Mouse (Mus musculus): Measurements from ENCODE around the gene Nploc4. TPM values are rescaled to one million over a fixed set of nuclear protein-coding genes. Genes with fewer than 3 reads are reported as not detected.
A peak's percentile ranks its signal among the peaks of the same experiment; 100 is the strongest.

Gene Nploc4
- polyA plus RNA-seq, 1 experiment from 2014 or later = 52.4 TPM

- Histone ChIP-seq H3K9ac (ENCODE audit: low read length) (no peak overlapping the region; the same call in 1 of the 2 replicates), H3K4me3 (ENCODE audit: low read depth, low read length) (no peak overlapping the region), H3K4me2 (ENCODE audit: low read depth, low read length, severe bottlenecking) (no peak overlapping the region), H3K36me3 (ENCODE audit: control insufficient read depth, insufficient read depth, low read length) (no peaks in the 10 kb centered on the region; the same call in 1 of the 2 replicates), H3K27me3 (ENCODE audit: control insufficient read depth, insufficient read depth, low read length) (0 out of 2 replicates have a peak, but pooled peaks cover 2% of the 10 kb centered on the region), H3K27ac (ENCODE audit: low read depth, low read length) (no peak overlapping the region), H3K9me3 (ENCODE audit: control insufficient read depth, low read length) (no peaks in the 10 kb centered on the region), H3K4me1 (replicated peaks; ENCODE audit: control insufficient read depth, insufficient read depth, low read length) (no peaks in the 10 kb centered on the region; the same call in 1 of the 2 replicates)
- 36% methylated on average over 8 of the region's 8 CpGs for WGBS
- ATAC-seq (replicated peaks; ENCODE audit: low FRiP score) = peak; percentile 53; the same call in 1 of the 2 replicates
- peak; percentile 82 for DNase-seq (ENCODE audit: low spot score)
These were observed 67.9 kb downstream of the Nploc4 start for GRCm38 (mm10) chr11:120369656-120370055.

GRCm38 (mm10) chr11:120366443-120367027 is 71.0 kb downstream of the Nploc4 start:
- no peak for ATAC-seq (replicated peaks; ENCODE audit: low FRiP score)
- DNase-seq (ENCODE audit: low spot score) = no peak
- Histone ChIP-seq H3K4me3 (ENCODE audit: low read depth, low read length) (no peak overlapping the region), H3K9ac (ENCODE audit: low read length) (no peak overlapping the region), H3K27ac (ENCODE audit: low read depth, low read length) (no peak overlapping the region), H3K36me3 (ENCODE audit: control insufficient read depth, insufficient read depth, low read length) (no peaks in the 10 kb centered on the region), H3K27me3 (ENCODE audit: control insufficient read depth, insufficient read depth, low read length) (0 out of 2 replicates have a peak, but pooled peaks cover 2% of the 10 kb centered on the region), H3K4me2 (ENCODE audit: low read depth, low read length, severe bottlenecking) (no peak overlapping the region), H3K9me3 (ENCODE audit: control insufficient read depth, low read length) (no peaks in the 10 kb centered on the region), H3K4me1 (replicated peaks; ENCODE audit: control insufficient read depth, insufficient read depth, low read length) (no peaks in the 10 kb centered on the region; the same call in 1 of the 2 replicates)
- 36% methylated on average over 7 of the region's 7 CpGs for WGBS

- Histone ChIP-seq H3K4me1 (replicated peaks; ENCODE audit: control insufficient read depth, insufficient read depth, low read length) (peaks cover 7% of the 10 kb centered on the region), H3K27me3 (ENCODE audit: control insufficient read depth, insufficient read depth, low read length) (0 out of 2 replicates have a peak, but pooled peaks cover 2% of the 10 kb centered on the region), H3K4me3 (ENCODE audit: low read depth, low read length) (no peak overlapping the region), H3K27ac (ENCODE audit: low read depth, low read length) (no peak overlapping the region), H3K9ac (ENCODE audit: low read length) (no peak overlapping the region), H3K4me2 (ENCODE audit: low read depth, low read length, severe bottlenecking) (no peak overlapping the region), H3K9me3 (ENCODE audit: control insufficient read depth, low read length) (no peaks in the 10 kb centered on the region), H3K36me3 (ENCODE audit: control insufficient read depth, insufficient read depth, low read length) (no peaks in the 10 kb centered on the region)
- no peak for ATAC-seq (replicated peaks; ENCODE audit: low FRiP score)
- DNase-seq (ENCODE audit: low spot score) = no peak
- 85% methylated on average over 6 of the region's 6 CpGs for WGBS
These were observed 74.6 kb downstream of the Nploc4 start for GRCm38 (mm10) chr11:120362891-120363290.

- Histone ChIP-seq H3K4me3 (ENCODE audit: low read depth, low read length) (no peak within 1 kb of the TSS), H3K4me2 (ENCODE audit: low read depth, low read length, severe bottlenecking) (no peak within 1 kb of the TSS), H3K9ac (ENCODE audit: low read length) (no peak within 1 kb of the TSS), H3K9me3 (ENCODE audit: control insufficient read depth, low read length) (no peaks in the 10 kb centered on the region), H3K4me1 (replicated peaks; ENCODE audit: control insufficient read depth, insufficient read depth, low read length) (peaks cover 10% of the 10 kb centered on the region), H3K27ac (ENCODE audit: low read depth, low read length) (no peak within 1 kb of the TSS), H3K36me3 (ENCODE audit: control insufficient read depth, insufficient read depth, low read length) (no peaks in the 10 kb centered on the region), H3K27me3 (ENCODE audit: control insufficient read depth, insufficient read depth, low read length) (0 out of 2 replicates have a peak, but pooled peaks cover 2% of the 10 kb centered on the region)
- ATAC-seq (replicated peaks; ENCODE audit: low FRiP score) = no peak
- 65% methylated on average over 10 of the region's 10 CpGs for WGBS
- no peak for DNase-seq (ENCODE audit: low spot score)
These were observed 76.2 kb downstream of the Nploc4 start, which contains the start of gene Fscn2 for GRCm38 (mm10) chr11:120361295-120361694. Fscn2 (plus strand) TSS chr11:120361534.

- H3K4me1 ChIP-seq (replicated peaks; ENCODE audit: control insufficient read depth, insufficient read depth, low read length) = peaks cover 10% of the 10 kb centered on the region
These were observed 76.8 kb downstream of the Nploc4 start for GRCm38 (mm10) chr11:120360755-120361154.

GRCm38 (mm10) chr11:120360062-120360461 is 77.4 kb downstream of the Nploc4 start:
- Histone ChIP-seq H3K9me3 (ENCODE audit: control insufficient read depth, low read length) (no peaks in the 10 kb centered on the region), H3K27me3 (ENCODE audit: control insufficient read depth, insufficient read depth, low read length) (0 out of 2 replicates have a peak, but pooled peaks cover 2% of the 10 kb centered on the region), H3K9ac (ENCODE audit: low read length) (no peak overlapping the region), H3K4me3 (ENCODE audit: low read depth, low read length) (no peak overlapping the region), H3K36me3 (ENCODE audit: control insufficient read depth, insufficient read depth, low read length) (no peaks in the 10 kb centered on the region), H3K4me2 (ENCODE audit: low read depth, low read length, severe bottlenecking) (no peak overlapping the region), H3K27ac (ENCODE audit: low read depth, low read length) (no peak overlapping the region), H3K4me1 (replicated peaks; ENCODE audit: control insufficient read depth, insufficient read depth, low read length) (peaks cover 10% of the 10 kb centered on the region)
- WGBS = 66% methylated on average over 8 of the region's 8 CpGs
- no peak for DNase-seq (ENCODE audit: low spot score)
- ATAC-seq (replicated peaks; ENCODE audit: low FRiP score) = no peak

More at GRCm38 (mm10) chr11:120360755-120361154, 76.8 kb downstream of the Nploc4 start:
- Histone ChIP-seq H3K4me3 (ENCODE audit: low read depth, low read length) (no peak overlapping the region), H3K9ac (ENCODE audit: low read length) (no peak overlapping the region), H3K27ac (ENCODE audit: low read depth, low read length) (no peak overlapping the region), H3K4me2 (ENCODE audit: low read depth, low read length, severe bottlenecking) (no peak overlapping the region), H3K9me3 (ENCODE audit: control insufficient read depth, low read length) (no peaks in the 10 kb centered on the region), H3K27me3 (ENCODE audit: control insufficient read depth, insufficient read depth, low read length) (0 out of 2 replicates have a peak, but pooled peaks cover 2% of the 10 kb centered on the region), H3K36me3 (ENCODE audit: control insufficient read depth, insufficient read depth, low read length) (no peaks in the 10 kb centered on the region)
- ATAC-seq (replicated peaks; ENCODE audit: low FRiP score) (no peak), DNase-seq (ENCODE audit: low spot score) (no peak)
- WGBS = 85% methylated on average over 5 of the region's 5 CpGs

- no peak overlapping the region for H3K4me2 ChIP-seq (ENCODE audit: low read depth, low read length, severe bottlenecking)
- no peaks in the 10 kb centered on the region for H3K36me3 ChIP-seq (ENCODE audit: control insufficient read depth, insufficient read depth, low read length)
- DNase-seq (ENCODE audit: low spot score) (no peak), ATAC-seq (replicated peaks; ENCODE audit: low FRiP score) (no peak)
- H3K27ac ChIP-seq (ENCODE audit: low read depth, low read length) = no peak overlapping the region
- no peak overlapping the region for H3K9ac ChIP-seq (ENCODE audit: low read length)
- no peaks in the 10 kb centered on the region for H3K27me3 ChIP-seq (ENCODE audit: control insufficient read depth, insufficient read depth, low read length)
- H3K4me1 ChIP-seq (replicated peaks; ENCODE audit: control insufficient read depth, insufficient read depth, low read length) = peaks cover 10% of the 10 kb centered on the region
- no peak overlapping the region for H3K4me3 ChIP-seq (ENCODE audit: low read depth, low read length)
- H3K9me3 ChIP-seq (ENCODE audit: control insufficient read depth, low read length) = no peaks in the 10 kb centered on the region
- 85% methylated on average over 6 of the region's 6 CpGs for WGBS
These were observed 78.1 kb downstream of the Nploc4 start for GRCm38 (mm10) chr11:120359391-120359790.

GRCm38 (mm10) chr11:120357791-120358401 is 79.6 kb downstream of the Nploc4 start:
- Histone ChIP-seq H3K4me2 (ENCODE audit: low read depth, low read length, severe bottlenecking) (no peak overlapping the region), H3K9ac (ENCODE audit: low read length) (no peak overlapping the region), H3K36me3 (ENCODE audit: control insufficient read depth, insufficient read depth, low read length) (no peaks in the 10 kb centered on the region), H3K4me3 (ENCODE audit: low read depth, low read length) (no peak overlapping the region), H3K27me3 (ENCODE audit: control insufficient read depth, insufficient read depth, low read length) (no peaks in the 10 kb centered on the region), H3K9me3 (ENCODE audit: control insufficient read depth, low read length) (no peaks in the 10 kb centered on the region), H3K4me1 (replicated peaks; ENCODE audit: control insufficient read depth, insufficient read depth, low read length) (peaks cover 10% of the 10 kb centered on the region), H3K27ac (ENCODE audit: low read depth, low read length) (peak overlapping the region; percentile 73)
- ATAC-seq (replicated peaks; ENCODE audit: low FRiP score) (peak; percentile 67), DNase-seq (ENCODE audit: low spot score) (peak; percentile 84)
- 23% methylated on average over 10 of the region's 10 CpGs for WGBS
